Mouse (Mus musculus) cortical plate, adult 2 months (tissue): ENCODE measurements around the gene Phc2.

Experiments
- CTCF ChIP-seq: fragments of 200-500 bp; IDR thresholded peaks from 2 replicates; pipeline ENCODE4 v1.5.1; 2011; ENCODE audit warnings: mild to moderate bottlenecking, control low read depth, low read length; ENCODE audit not compliant: insufficient read depth; ENCODE audit errors: extremely low read depth
- POLR2A ChIP-seq: fragments of 200-500 bp; IDR thresholded peaks from 2 replicates; pipeline ENCODE4 v1.6.1; 2011; ENCODE audit warnings: mild to moderate bottlenecking, low read length, control low read depth; ENCODE audit not compliant: insufficient read depth; ENCODE audit errors: extremely low read depth

- TF ChIP-seq POLR2A (no peak), CTCF (no peak)
These were observed 128.1 kb downstream of the Phc2 start for GRCm38 (mm10) chr4:128782645-128783044.
